Mouse (Mus musculus): ENCODE data around the gene Hcn3.
A peak's percentile ranks its signal among the peaks of the same experiment; 100 is the strongest.

DNA sequence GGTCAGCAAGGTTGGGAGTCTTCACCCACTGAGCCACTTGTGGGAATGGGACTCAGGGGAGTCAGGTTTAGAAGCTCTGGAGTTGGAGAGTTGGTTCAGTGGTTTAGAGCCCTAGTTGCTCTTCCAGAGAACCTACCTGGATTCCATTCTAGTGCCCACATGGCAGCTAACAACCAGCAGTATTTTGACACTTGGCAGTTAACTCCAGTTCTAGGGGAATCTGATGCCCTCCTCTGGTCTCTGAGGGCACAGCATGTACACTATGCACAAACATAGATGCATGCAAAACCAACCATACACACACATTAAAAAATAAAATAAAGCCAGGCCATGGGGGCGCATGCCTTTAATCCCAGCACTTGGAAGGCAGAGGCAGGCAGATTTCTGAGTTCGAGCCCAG is 33.9 kb upstream of the Hcn3 start:
- TF ChIP-seq POLR2A (IDR thresholded peaks at IDR 0.05; ENCODE audit: extremely low read depth, insufficient read depth, low read length) (no peak), CTCF (IDR thresholded peaks at IDR 0.05; ENCODE audit: extremely low read depth, insufficient read depth, low read length) (0 out of 2 replicates have a peak, but pooled peaks have one; percentile 7)
